Mouse (Mus musculus) natural killer cell, adult 2 months (primary cell): Measurements from ENCODE around the gene Gm904.
"Not testable (repeated sequence)": the region's sequence is repeated elsewhere in the genome, so short reads cannot be mapped to it uniquely, and the experiment has no call there.

Experiments used
- DNase-seq, 2 experiments: peaks; one replicate each; pipeline ENCODE4 v3.0.0; 2022; ENCODE audit warnings: low spot score in 2 of 2

Gene Gm904

DNA sequence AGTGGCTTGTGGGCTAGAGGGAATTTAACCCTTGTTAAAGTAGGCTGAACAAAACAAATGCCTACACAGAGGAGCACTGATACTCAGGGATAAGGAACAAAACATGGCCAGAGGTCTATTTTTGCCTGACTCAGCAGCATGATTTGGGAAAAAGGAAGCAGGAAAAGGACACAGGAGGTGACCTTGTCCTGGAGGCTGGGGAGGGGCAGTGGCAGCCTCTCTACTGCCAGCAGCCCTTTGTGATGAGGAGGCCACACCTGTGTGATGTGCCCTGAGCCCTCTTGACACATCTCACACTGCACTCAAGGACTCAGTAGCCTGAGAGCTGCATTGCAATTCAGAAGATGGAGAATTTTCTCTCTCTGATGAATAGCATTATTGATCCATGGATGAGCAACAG, at the start of gene Gm904:
Gene Gm904, plus strand, starts transcription at position 301 of the 400 bp plus-strand sequence.
- not testable (repeated sequence) for DNase-seq

DNA sequence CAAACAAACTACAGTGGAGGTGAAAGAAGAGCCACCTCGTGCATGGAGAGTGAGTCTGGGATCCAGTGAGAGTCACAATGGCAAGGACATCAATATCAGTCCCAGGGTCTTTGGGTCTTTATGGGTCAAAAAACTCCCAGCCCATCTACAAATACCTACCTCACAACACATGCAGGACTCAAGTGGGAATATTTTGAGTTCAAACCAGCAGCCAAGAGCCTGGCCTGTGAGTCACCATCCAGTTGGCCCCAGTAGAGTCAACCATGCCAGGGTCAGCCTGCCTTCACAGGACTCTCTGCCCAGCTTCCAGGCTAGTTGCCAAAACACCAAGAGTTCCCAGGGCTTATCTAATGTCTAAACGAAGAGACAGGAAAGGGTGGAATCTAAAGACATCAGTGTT, 5.7 kb downstream of the Gm904 start:
- DNase-seq, result not testable (repeated sequence)
